Mouse (Mus musculus): ENCODE measurements around the gene Tor4a. TPM values are rescaled to one million over a fixed set of nuclear protein-coding genes. Genes with fewer than 3 reads are reported as not detected.
A peak's percentile ranks its signal among the peaks of the same experiment; 100 is the strongest.

Tor4a gene
- total RNA-seq (2021) = 1 to 10 TPM; 2.0 to 2.2 TPM
- long read RNA-seq, experiment 1, transcript Tor4a-201 (2 exons, 3,255 nt) = major isoform, 5 of 5 reads
- long read RNA-seq, experiment 1, partial matches to known transcripts = 0 of 5 reads
- long read RNA-seq, experiment 1, other reads (novel, unspliced or antisense) = 0 of 5 reads
- long read RNA-seq, experiment 2, partial matches to known transcripts = 0 of 2 reads
- long read RNA-seq, experiment 2, other reads (novel, unspliced or antisense) = 0 of 2 reads

DNA sequence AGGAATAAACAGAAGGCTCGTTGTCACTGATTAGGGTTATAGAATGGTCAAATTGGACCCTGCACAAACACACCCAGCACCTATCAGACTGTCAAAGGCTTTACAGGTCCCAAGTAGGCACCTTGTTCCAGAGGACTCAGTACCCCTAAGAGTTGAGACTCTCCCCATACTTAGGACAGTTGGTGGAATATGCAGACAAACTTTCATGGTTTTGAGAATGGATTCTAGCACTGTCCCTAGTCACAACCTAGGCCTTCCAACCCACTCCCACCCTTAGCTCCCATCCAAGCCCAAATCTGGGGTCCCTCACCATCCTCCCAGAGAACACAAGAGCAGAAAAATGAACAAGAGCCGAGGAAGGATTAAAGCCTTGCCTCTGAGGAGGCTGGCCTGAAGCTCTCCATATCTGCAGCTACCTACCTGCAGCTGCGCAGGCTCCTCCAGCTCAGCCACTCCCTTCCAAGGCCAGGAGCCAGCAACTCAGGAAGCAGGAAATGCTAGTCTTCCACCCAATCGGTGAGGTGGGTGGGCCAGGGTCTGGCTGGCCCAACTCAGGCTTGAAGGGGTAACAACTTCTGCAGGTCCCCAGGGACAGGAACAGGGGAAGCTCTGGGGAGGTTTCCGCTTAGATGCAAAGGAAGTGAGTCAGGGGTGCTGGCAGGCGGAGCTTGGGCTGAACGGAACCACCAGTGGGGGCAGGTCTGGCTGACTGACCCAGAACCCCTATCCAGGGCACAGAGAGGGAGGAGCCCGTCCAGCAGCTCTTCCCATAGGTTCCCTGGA lies at the start of gene Tor4a:
Gene Tor4a, minus strand, starts transcription at position 715 of the 783 bp plus-strand sequence.
- intact Hi-C loops (cut with DNase I) = no loop called here
- Histone ChIP-seq H3K27ac (peak within 1 kb of the TSS; percentile 45), H3K4me3 (peak within 1 kb of the TSS; percentile 27)
- TF ChIP-seq CTCF (IDR thresholded peaks at IDR 0.05) = no peak; the same call in 1 of the 2 replicates
- DNase-seq (ENCODE audit: extremely low spot score in 1 of 2, low spot score in 2 of 2) = no peak

DNA sequence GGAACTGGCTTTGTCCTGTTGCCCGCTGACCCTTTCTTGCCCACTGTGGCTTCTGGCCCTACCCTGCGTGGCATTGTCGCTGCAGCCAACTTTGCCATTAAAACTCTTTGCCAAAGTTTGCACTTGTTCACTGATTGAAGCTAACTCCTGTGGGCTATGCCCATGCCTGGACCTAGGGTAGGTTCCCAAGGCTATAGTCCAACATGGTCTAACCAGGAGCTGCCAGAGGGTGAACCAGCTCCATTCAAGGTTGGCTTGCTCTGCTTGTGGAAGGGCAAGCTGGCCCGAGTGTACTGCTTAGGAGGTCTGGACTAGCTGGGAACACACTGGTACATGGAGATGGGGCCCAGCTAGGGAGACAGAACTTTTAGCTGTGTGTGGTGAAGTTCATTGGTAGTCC lies 47.5 kb upstream of the Tor4a start:
- intact Hi-C loops (cut with DNase I) = no loop called here
- Histone ChIP-seq H3K4me3 (no peak overlapping the region), H3K27ac (no peak overlapping the region)
- TF ChIP-seq CTCF (IDR thresholded peaks at IDR 0.05) = no peak
- no peak for DNase-seq (ENCODE audit: extremely low spot score in 1 of 2, low spot score in 2 of 2)

- intact Hi-C loops (cut with DNase I) = no loop called here
- TF ChIP-seq CTCF (IDR thresholded peaks at IDR 0.05) = no peak
- no peak for DNase-seq (ENCODE audit: extremely low spot score in 1 of 2, low spot score in 2 of 2)
- Histone ChIP-seq H3K27ac (peak overlapping the region; percentile 91), H3K4me3 (peak overlapping the region; percentile 68)
Measured at GRCm38 (mm10) chr2:25243342-25243741, 46.7 kb upstream of the Tor4a start.

DNA sequence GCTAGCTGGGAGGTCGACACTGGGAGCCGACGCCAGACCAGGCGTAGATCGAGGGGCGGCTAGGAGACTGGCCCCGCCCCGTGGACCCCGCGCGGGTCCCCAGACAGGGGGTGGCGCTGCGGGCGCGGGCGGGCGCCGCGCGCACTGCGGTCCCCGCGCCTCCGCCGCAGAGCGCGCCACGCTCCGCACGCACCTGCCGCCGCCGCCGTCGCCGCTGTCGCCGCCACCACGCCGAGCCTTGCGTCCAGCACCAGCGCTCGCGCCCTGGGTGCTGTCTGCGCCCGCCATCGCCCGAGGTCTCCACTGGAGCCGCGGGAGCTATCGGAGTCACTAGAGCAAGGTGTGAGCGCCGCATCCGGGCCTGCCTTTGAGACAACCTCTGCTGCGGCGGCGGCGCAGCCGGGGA lies 45.4 kb upstream of the Tor4a start, which contains the start of the genes Rnf208 and Cysrt1:
Gene Rnf208, plus strand, starts transcription at position 155 of the 406 bp plus-strand sequence.
Gene Cysrt1, minus strand, starts transcription at position 352 of the 406 bp plus-strand sequence.
- Histone ChIP-seq H3K27ac (peak within 1 kb of the TSS; percentile 91), H3K4me3 (peak within 1 kb of the TSS; percentile 68)
- TF ChIP-seq CTCF (IDR thresholded peaks at IDR 0.05) = no peak
- DNase-seq (ENCODE audit: extremely low spot score in 1 of 2, low spot score in 2 of 2) = peak; percentile 55 to 67
- intact Hi-C loops (cut with DNase I) = no loop called here

GRCm38 (mm10) chr2:25241438-25241775 lies 44.7 kb upstream of the Tor4a start:
- no peak for DNase-seq (ENCODE audit: extremely low spot score in 1 of 2, low spot score in 2 of 2)
- peak overlapping the region; percentile 6; the same call in 1 of the 2 replicates for H3K27ac ChIP-seq
- no peak for TF ChIP-seq CTCF (IDR thresholded peaks at IDR 0.05)
- intact Hi-C loops (cut with DNase I) = no loop called here
- peak overlapping the region; percentile 68 for H3K4me3 ChIP-seq

GRCm38 (mm10) chr2:25240723-25241437 lies 44.2 kb upstream of the Tor4a start:
- no peak for TF ChIP-seq CTCF (IDR thresholded peaks at IDR 0.05)
- H3K27ac ChIP-seq = peak overlapping the region; percentile 76
- intact Hi-C loops (cut with DNase I) = no loop called here
- DNase-seq (ENCODE audit: extremely low spot score in 1 of 2, low spot score in 2 of 2) = peak; percentile 64 to 71
- peak overlapping the region; percentile 68 for H3K4me3 ChIP-seq

DNA sequence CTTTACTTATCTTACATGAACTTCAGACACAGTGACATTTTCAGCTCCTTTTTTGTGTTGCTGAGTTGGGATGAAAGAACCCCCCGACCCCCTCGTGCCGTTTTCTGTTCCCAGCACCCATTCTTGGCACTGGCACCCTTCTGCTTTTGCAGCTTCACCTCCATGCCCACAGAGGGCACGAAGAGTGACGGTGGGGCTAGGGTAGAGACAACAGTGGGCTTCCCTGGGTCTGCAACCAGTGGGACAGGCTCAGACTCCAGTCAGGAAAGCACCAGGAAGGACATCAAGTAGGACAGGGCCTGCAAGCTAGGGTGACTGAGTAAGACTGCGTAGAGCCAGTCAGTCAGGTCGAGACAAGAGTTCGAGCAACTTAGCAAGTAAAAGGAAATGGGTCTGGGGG lies 43.6 kb upstream of the Tor4a start:
- Histone ChIP-seq H3K27ac (peak overlapping the region; percentile 76), H3K4me3 (peak overlapping the region; percentile 68)
- no peak for DNase-seq (ENCODE audit: extremely low spot score in 1 of 2, low spot score in 2 of 2)
- no peak for TF ChIP-seq CTCF (IDR thresholded peaks at IDR 0.05)
- intact Hi-C loops (cut with DNase I) = no loop called here

GRCm38 (mm10) chr2:25239766-25240165 lies 43.1 kb upstream of the Tor4a start:
- no peak overlapping the region for H3K27ac ChIP-seq
- DNase-seq (ENCODE audit: extremely low spot score in 1 of 2, low spot score in 2 of 2) = no peak
- TF ChIP-seq CTCF (IDR thresholded peaks at IDR 0.05) = no peak
- no peak overlapping the region for H3K4me3 ChIP-seq
- intact Hi-C loops (cut with DNase I) = no loop called here

DNA sequence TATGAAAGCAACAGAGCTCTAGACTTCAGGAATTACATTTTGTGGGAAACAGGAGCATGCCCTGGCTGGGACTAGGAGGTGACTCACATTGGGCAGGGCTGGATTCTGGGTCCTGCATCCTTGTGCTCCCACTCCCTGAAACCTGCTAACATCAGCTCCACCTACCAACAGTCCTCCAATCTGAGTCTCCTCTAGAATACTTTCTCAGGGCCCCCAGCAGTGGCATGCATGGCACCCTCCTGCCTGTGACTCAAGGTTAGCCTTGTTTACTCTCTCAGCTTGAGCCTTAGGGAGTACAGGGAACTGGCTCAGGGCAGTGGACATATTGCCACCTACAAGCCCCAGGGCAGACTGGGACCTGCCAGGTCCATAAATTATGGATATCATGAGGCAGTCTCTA lies 41.4 kb upstream of the Tor4a start:
- no peak for TF ChIP-seq CTCF (IDR thresholded peaks at IDR 0.05)
- H3K4me3 ChIP-seq = no peak overlapping the region
- no peak for DNase-seq (ENCODE audit: extremely low spot score in 1 of 2, low spot score in 2 of 2)
- no peak overlapping the region for H3K27ac ChIP-seq
- intact Hi-C loops (cut with DNase I) = no loop called here

- no peak for TF ChIP-seq CTCF (IDR thresholded peaks at IDR 0.05)
- H3K27ac ChIP-seq = no peak overlapping the region
- intact Hi-C loops (cut with DNase I) = no loop called here
Measured at GRCm38 (mm10) chr2:25237522-25237921, 40.8 kb upstream of the Tor4a start.

GRCm38 (mm10) chr2:25236614-25237013 lies 39.9 kb upstream of the Tor4a start, which contains the start of gene Rnf224:
Gene Rnf224, minus strand, starts transcription at chr2:25236787.
- no peak for DNase-seq (ENCODE audit: extremely low spot score in 1 of 2, low spot score in 2 of 2)
- TF ChIP-seq CTCF (IDR thresholded peaks at IDR 0.05) = no peak
- intact Hi-C loops (cut with DNase I) = no loop called here
- H3K27ac ChIP-seq = no peak within 1 kb of the TSS
- H3K4me3 ChIP-seq = no peak within 1 kb of the TSS

More at GRCm38 (mm10) chr2:25237522-25237921, 40.8 kb upstream of the Tor4a start:
- H3K4me3 ChIP-seq = no peak overlapping the region
- DNase-seq (ENCODE audit: extremely low spot score in 1 of 2, low spot score in 2 of 2) = no peak
